Mouse (Mus musculus) limb, embryonic 12.5 days (tissue): ENCODE data around the gene Gjc2. TPM values are rescaled to one million over a fixed set of nuclear protein-coding genes. Genes with fewer than 3 reads are reported as not detected.

Experiments used
- ATAC-seq: fragments of 200-750 bp; cut with Nextera tagmentation; 2 replicates; pipeline ENCODE4 v1.8.0; 2017; ENCODE audit warnings: low read depth, moderate TSS enrichment; ENCODE audit not compliant: insufficient number of reproducible peaks, insufficient read depth, low FRiP score, low TSS enrichment
- H3K27ac ChIP-seq: fragments of 300-500 bp; sonication (generic); 2 replicates; pipeline ENCODE4 v1.5.1; 2016; ENCODE audit warnings: mild to moderate bottlenecking, moderate library complexity
- H3K27me3 ChIP-seq: fragments of 300-500 bp; sonication (generic); 2 replicates; pipeline ENCODE4 v1.6.1; 2016; ENCODE audit warnings: mild to moderate bottlenecking, moderate library complexity
- H3K36me3 ChIP-seq: fragments of 300-500 bp; sonication (generic); 2 replicates; pipeline ENCODE4 v1.6.1; 2016; ENCODE audit warnings: mild to moderate bottlenecking, moderate library complexity
- H3K4me1 ChIP-seq: fragments of 300-500 bp; sonication (generic); replicated peaks from 2 replicates; pipeline ENCODE4 v1.6.1; 2016
- H3K4me2 ChIP-seq: fragments of 300-500 bp; sonication (generic); 2 replicates; pipeline ENCODE4 v1.6.1; 2016; ENCODE audit warnings: mild to moderate bottlenecking, moderate library complexity
- H3K4me3 ChIP-seq: fragments of 300-500 bp; sonication (generic); replicated peaks from 2 replicates; pipeline ENCODE4 v1.5.1; 2016; ENCODE audit warnings: mild to moderate bottlenecking
- H3K9ac ChIP-seq: fragments of 300-500 bp; sonication (generic); replicated peaks from 2 replicates; pipeline ENCODE4 v1.6.1; 2016; ENCODE audit warnings: mild to moderate bottlenecking, moderate library complexity
- H3K9me3 ChIP-seq: fragments of 300-500 bp; sonication (generic); 2 replicates; pipeline ENCODE4 v1.6.1; 2016; ENCODE audit warnings: mild to moderate bottlenecking, moderate library complexity
- WGBS: fragments of 180-500 bp; shearing (Covaris S2); methylation state at CpG from one replicate; pipeline ENCODE4 v1.1.7; 2016; 5-methylcytosine and 5-hydroxymethylcytosine counted together
- polyA plus RNA-seq: library from polyadenylated mRNA; unstranded; fragments of >200 nt; fragmentation: Nextera tagmentation; extraction: Ambion mirVana; gene quantifications from 2 replicates; pipeline ENCODE4 v1.2.1, GENCODE M21; 2016

The Gjc2 gene
- polyA plus RNA-seq, 1 experiment from 2014 or later: 1.2 TPM

DNA sequence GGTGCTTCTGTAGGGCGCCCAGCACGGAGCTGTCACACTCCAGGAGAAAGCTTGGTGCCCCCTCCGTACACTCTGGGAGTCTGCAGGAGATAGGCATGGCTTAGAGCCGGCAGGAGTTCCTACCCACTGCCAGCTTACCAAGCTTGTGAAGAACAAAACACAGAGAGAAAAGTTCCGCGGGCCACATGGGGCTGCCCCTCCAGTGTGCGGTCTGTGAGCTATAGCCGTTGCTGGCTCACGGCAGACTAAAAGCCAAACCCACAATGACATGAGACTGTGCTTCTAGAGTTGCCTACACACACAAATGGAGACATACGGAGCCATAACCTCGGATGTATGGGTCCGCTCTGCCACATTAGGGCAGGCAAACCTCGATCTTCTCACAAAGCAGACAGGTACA is 23.9 kb downstream of the Gjc2 start:
- no peak overlapping the region for H3K4me2 ChIP-seq
- WGBS: 92% methylated on average over 13 of the region's 13 CpGs

DNA sequence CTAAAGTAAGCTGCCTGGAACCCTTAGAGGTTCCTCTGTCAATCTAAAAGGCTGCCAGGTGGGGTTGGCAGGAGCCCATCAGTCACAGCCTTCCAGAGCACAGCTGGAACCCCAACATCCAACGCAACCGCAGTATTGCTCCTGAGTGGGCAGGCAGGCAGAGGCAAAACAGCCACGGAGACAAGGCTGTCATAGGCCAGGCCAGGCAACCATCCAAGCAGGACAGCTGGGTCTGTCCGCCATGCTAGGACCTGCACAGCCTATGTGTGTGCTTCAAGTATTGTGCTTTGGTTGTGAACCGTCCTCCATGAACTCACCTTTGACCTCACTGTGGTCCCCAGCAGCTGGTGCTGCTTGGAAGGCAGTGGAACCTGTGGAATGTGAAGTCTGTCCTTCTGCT is 27.1 kb downstream of the Gjc2 start:
- no peak for ATAC-seq
- H3K36me3 ChIP-seq: peaks cover 25% of the 10 kb centered on the region
- no peaks in the 10 kb centered on the region for H3K4me1 ChIP-seq
- no peak overlapping the region for H3K9ac ChIP-seq
- no peaks in the 10 kb centered on the region for H3K27me3 ChIP-seq
- H3K4me2 ChIP-seq: no peak overlapping the region
- no peaks in the 10 kb centered on the region for H3K9me3 ChIP-seq
- no peak overlapping the region for H3K4me3 ChIP-seq
- H3K27ac ChIP-seq: no peak overlapping the region
- 89% methylated on average over 5 of the region's 5 CpGs for WGBS

More for the DNA sequence above, 23.9 kb downstream of the Gjc2 start:
- peaks cover 7% of the 10 kb centered on the region for H3K4me1 ChIP-seq
- no peak overlapping the region for H3K4me3 ChIP-seq
- no peaks in the 10 kb centered on the region for H3K9me3 ChIP-seq
- no peak overlapping the region for H3K9ac ChIP-seq
- H3K27ac ChIP-seq: no peak overlapping the region
- ATAC-seq: no peak
- no peaks in the 10 kb centered on the region for H3K27me3 ChIP-seq
- H3K36me3 ChIP-seq: peaks cover 25% of the 10 kb centered on the region

DNA sequence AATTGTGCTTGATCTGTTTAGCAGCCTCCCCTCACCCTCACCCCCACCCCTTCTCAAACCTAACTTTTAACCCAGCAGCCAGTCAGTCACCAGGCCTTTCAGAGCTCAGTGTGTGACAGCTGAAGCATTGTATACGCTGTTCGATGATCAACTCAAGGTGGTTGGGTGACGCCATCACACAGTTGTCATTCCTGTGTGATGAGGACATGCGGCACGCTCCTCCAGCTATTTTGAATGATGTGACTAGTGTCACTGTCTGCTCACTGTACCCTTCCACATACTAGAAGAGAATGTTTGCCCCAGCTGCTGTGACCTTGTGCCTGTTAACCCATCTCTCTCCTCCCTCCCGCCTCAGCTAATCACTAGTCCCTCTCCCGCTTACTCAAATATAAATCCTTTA is 28.8 kb downstream of the Gjc2 start:
- H3K9ac ChIP-seq: no peak overlapping the region
- H3K4me3 ChIP-seq: no peak overlapping the region
- ATAC-seq: no peak
- H3K4me2 ChIP-seq: no peak overlapping the region
- no peaks in the 10 kb centered on the region for H3K4me1 ChIP-seq
- H3K9me3 ChIP-seq: no peaks in the 10 kb centered on the region
- H3K36me3 ChIP-seq: peaks cover 25% of the 10 kb centered on the region
- H3K27ac ChIP-seq: no peak overlapping the region
- no peaks in the 10 kb centered on the region for H3K27me3 ChIP-seq
- WGBS: 86% methylated on average over 7 of the region's 7 CpGs

DNA sequence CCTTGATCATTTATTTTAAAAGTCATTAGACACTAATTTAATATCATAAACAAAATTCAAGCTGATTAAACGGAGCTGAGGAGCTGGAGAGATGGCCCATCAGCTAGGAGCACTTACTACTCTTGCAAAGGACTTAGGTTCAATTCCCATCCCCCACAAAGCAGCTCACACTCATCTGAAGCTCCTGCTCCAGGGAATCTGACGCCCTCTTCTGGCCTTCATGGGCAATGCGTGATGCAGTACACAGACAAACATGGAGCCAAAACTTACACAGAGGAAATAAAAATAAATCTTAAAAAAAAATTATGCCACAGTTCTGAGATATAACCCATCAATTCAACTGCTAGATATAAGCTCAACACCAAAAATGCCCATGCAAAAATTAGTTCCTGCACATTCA is 31.3 kb downstream of the Gjc2 start:
- peaks cover 9% of the 10 kb centered on the region for H3K36me3 ChIP-seq
- ATAC-seq: no peak
- H3K4me3 ChIP-seq: no peak overlapping the region
- H3K9me3 ChIP-seq: no peaks in the 10 kb centered on the region
- no peaks in the 10 kb centered on the region for H3K27me3 ChIP-seq
- H3K9ac ChIP-seq: no peak overlapping the region
- no peak overlapping the region for H3K27ac ChIP-seq
- H3K4me1 ChIP-seq: no peaks in the 10 kb centered on the region
- H3K4me2 ChIP-seq: no peak overlapping the region
- WGBS: 31% methylated on average over 3 of the region's 3 CpGs

DNA sequence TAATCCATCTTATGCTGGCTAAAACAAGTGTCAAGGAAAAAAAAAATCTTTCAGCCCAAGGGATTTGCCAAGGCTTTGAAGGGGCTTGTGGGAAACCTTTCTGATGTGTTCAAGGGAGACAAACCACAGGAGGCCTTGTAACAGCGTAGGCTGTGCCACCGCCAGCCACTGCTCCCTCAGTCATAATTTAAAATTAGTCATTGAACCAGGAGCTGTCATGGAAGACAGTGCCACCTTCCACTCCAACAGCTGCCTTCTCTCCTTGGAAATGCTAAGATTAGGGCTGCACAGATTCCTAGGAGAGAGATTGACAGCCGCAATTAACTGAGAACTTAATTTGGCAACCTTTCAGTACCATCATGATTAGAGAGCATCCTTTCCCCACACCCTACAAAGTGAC is 33.7 kb downstream of the Gjc2 start:
- H3K4me3 ChIP-seq: no peak overlapping the region
- H3K36me3 ChIP-seq: no peaks in the 10 kb centered on the region
- H3K4me2 ChIP-seq: no peak overlapping the region
- no peak overlapping the region for H3K27ac ChIP-seq
- WGBS: 68% methylated on average over 3 of the region's 3 CpGs
- H3K9me3 ChIP-seq: no peaks in the 10 kb centered on the region
- H3K27me3 ChIP-seq: 0 out of 2 replicates have a peak, but pooled peaks cover 3% of the 10 kb centered on the region
- no peak overlapping the region for H3K9ac ChIP-seq
- ATAC-seq: no peak
- no peaks in the 10 kb centered on the region for H3K4me1 ChIP-seq

DNA sequence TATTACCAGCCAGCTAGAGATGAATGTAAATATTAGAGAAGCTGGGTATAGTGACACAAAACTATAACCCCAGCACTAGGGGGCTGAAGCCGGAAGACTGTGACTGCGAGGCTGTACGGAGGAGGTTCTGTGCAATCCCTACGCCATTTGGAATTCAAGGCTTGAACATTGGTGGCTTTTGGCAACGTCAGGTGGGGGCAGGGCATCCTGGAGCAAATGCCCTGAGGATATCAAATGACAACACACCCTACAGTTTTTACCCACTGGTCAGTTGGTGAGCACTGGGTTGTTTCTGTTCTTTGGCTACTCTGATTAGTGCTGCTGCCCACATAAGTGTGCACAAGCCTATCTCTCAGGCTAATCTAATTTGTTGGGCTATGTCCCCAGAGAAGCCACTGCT is 40.1 kb downstream of the Gjc2 start:
- H3K4me1 ChIP-seq: no peaks in the 10 kb centered on the region
- no peak overlapping the region for H3K27ac ChIP-seq
- no peak overlapping the region for H3K4me3 ChIP-seq
- H3K9ac ChIP-seq: no peak overlapping the region
- no peaks in the 10 kb centered on the region for H3K36me3 ChIP-seq
- no peaks in the 10 kb centered on the region for H3K9me3 ChIP-seq
- WGBS: 69% methylated on average over 5 of the region's 5 CpGs
- H3K27me3 ChIP-seq: peaks cover 18% of the 10 kb centered on the region
- no peak for ATAC-seq
- H3K4me2 ChIP-seq: no peak overlapping the region

DNA sequence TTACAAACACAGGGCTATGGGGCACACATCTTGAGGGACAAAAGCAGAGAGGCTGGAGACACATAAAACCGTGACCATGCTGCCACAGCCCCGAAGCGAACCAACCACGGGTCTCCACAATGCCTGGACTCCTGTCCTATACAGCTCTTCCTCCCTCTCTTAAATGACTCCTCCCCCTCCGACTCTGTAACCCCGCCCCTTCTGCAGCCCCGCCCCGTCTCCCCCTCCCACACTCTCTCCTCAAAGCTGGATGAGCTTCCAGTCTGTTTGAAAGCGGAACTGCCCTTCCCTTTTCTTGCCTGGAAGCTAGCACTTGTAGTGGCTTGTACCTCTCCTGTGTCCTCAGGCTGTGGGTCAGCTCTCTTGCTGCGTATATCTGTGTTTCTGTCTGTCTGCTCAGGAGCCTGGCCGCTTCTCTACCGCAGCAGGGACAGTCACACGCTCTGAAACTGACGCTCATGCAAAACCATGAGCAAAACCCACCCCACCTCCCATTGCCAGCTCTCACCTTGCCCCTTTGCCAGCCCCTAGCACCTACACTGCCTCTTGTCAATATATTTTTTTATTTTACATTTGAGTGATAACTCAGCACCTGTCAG is 41.1 kb downstream of the Gjc2 start:
- no peaks in the 10 kb centered on the region for H3K9me3 ChIP-seq
- peaks cover 28% of the 10 kb centered on the region for H3K27me3 ChIP-seq

DNA sequence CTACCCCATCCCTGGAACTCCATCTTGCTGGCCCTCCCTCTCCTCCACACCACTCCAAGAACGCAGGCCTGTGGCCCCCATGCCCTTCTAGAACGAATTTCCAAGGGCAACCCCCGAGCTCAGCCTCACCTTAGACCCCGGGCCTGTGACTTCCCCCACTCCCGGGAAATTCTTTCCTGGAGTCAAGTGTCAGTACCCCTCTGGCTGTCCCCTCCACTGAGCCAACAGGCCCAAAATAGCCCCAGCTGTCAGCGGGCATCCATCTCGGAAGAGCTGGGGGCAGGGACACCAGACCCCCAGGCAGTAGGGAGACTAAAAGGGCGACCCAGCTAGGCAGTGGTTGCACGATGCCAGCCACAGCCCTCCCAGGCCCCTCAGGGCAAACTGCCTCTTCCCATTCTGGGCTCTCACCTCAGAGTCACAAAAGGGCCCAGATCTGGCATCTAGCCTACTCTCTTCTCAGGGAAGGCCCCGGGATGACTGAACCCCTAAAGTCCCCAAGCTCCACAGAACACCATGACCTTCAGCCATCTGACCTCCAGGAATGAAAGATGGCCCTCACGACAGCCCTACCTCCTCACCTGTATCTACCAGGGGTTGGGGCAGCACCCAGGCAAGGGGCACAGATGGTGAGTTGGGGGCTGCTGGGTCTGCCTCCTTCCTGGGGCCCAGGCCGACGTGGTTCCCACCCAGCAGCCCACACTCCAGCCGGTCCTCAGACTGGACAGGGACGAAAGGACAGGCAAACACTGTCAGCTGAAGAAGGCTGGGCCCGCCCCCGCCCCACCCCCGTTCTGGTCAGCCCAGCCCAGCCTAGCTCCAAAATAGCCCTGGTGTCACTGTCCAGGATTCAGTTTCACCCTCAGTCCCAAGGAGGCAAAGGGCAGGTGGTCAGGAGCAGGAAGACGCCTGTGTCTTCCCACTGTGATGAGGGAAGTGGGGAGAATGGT is 44.2 kb downstream of the Gjc2 start:
- H3K9ac ChIP-seq: no peak overlapping the region; the same call in 1 of the 2 replicates
- ATAC-seq: no peak
- no peak overlapping the region for H3K4me3 ChIP-seq
- H3K36me3 ChIP-seq: no peaks in the 10 kb centered on the region
- no peak overlapping the region for H3K27ac ChIP-seq
- 61% methylated on average over 19 of the region's 19 CpGs for WGBS
- H3K27me3 ChIP-seq: peaks cover 56% of the 10 kb centered on the region
- no peaks in the 10 kb centered on the region for H3K9me3 ChIP-seq
- H3K4me2 ChIP-seq: no peak overlapping the region
- peaks cover 11% of the 10 kb centered on the region for H3K4me1 ChIP-seq

More for the DNA sequence above, 41.1 kb downstream of the Gjc2 start:
- no peak overlapping the region for H3K9ac ChIP-seq
- peak overlapping the region; percentile 30; the same call in 1 of the 2 replicates for H3K4me2 ChIP-seq
- H3K4me1 ChIP-seq: no peaks in the 10 kb centered on the region
- no peak overlapping the region for H3K27ac ChIP-seq
- no peaks in the 10 kb centered on the region for H3K36me3 ChIP-seq
- no peak overlapping the region for H3K4me3 ChIP-seq
- ATAC-seq: no peak
- WGBS: 11% methylated on average over 14 of the region's 14 CpGs

DNA sequence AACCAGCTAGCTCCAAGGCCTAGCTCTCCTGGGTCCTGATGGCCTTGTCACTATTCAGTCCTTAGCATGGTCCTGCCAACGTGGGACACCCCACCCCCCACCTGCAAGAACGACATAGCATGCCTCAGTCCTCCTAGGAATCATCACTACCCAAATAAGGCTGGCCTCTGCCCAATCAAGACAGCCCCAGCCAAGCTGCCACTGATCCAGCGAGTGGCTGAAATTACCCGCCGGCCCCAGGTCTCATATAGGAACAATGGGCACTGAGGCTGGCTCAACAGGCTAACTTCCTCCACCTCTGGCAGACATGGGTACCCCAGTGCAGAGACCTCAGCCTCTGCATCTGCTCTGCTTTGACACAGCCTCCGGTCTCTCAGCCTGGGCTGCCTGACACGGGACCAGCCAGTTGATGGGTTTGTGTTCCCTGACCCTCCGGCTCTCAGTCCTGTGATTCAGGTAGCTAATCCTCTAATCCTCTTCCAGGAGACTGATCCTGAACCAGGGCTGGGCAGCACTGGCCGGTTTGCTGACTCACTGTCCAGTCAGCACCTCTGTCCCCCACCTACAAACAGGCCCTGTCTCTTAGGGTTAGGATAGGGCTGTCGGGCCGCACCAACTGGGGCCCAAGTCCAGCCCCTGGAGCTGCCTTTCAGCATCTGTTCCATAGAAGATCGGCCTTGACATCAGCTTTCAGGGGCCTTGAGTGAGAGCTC is 45.9 kb downstream of the Gjc2 start:
- Histone ChIP-seq H3K36me3 (no peaks in the 10 kb centered on the region), H3K9ac (no peak overlapping the region), H3K4me3 (no peak overlapping the region), H3K9me3 (no peaks in the 10 kb centered on the region), H3K4me1 (peaks cover 11% of the 10 kb centered on the region), H3K27ac (no peak overlapping the region), H3K4me2 (no peak overlapping the region), H3K27me3 (peaks cover 72% of the 10 kb centered on the region)
- no peak for ATAC-seq
- 68% methylated on average over 12 of the region's 12 CpGs for WGBS

DNA sequence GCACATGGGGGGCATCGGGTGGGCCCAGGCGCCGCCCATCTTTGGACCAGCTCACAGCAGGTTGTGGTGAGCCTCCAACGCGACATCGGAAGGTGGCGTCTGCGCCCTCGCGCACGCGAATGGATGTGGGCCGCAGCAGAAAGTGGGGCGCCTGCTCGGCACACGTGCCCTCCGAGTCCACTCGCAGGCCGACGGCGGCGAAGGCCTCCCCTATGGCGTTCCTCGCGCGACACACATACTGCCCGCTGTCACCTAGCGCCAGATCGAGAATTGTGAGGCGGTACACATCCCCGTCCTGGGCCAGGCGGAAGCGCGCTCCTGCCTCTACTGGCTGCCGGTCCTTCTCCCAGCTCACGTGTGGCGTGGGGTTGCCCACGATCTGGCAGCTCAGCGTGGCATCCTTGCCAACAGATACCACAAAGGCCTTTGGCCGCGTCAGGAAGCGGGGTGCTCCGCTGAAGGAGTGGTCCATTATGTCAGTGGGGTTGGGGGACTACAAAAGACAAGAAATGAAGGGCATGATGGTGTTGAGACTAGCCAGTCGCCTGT is 47.0 kb downstream of the Gjc2 start, which contains the start of gene Obscn:
TSS of gene Obscn (minus strand) at position 499 of the 549 bp plus-strand sequence.
- peak within 1 kb of the TSS; percentile 48 for H3K4me2 ChIP-seq
- H3K4me3 ChIP-seq: peak within 1 kb of the TSS; percentile 26
- WGBS: 18% methylated on average over 44 of the region's 44 CpGs
- H3K9ac ChIP-seq: 0 out of 2 replicates have a peak within 1 kb of the TSS, but pooled peaks have one; percentile 34
- H3K9me3 ChIP-seq: no peaks in the 10 kb centered on the region
- H3K36me3 ChIP-seq: no peaks in the 10 kb centered on the region
- no peak within 1 kb of the TSS for H3K27ac ChIP-seq
- peaks cover 11% of the 10 kb centered on the region for H3K4me1 ChIP-seq
- no peak for ATAC-seq
- H3K27me3 ChIP-seq: peaks cover 84% of the 10 kb centered on the region
